Mouse (Mus musculus) adrenal gland, postnatal 36 days (tissue): ENCODE results near the gene Ccpg1. TPM values are rescaled to one million over a fixed set of nuclear protein-coding genes. Genes with fewer than 3 reads are reported as not detected.
A peak's percentile ranks its signal among the peaks of the same experiment; 100 is the strongest.

Experiments
- DNase-seq, 2 experiments: peaks; one replicate each; pipeline ENCODE4 v3.0.0; 2021; ENCODE audit warnings: mixed read lengths in 1 of 2
- microRNA-seq: library from miRNA; unstranded; fragments of <30 nt; microRNA quantifications from one replicate; pipeline ENCODE4 v1.2.0, GENCODE M21; 2021
- total RNA-seq, 2 experiments: library from RNA; stranded (reverse); gene quantifications; 2 replicates each; pipeline ENCODE4 v1.2.3; 2021

Gene Ccpg1
- total RNA-seq, 2 experiments from 2014 or later = 125 to 146 TPM

GRCm38 (mm10) chr9:73044146-73045079 is 59.2 kb downstream of the Ccpg1 start, which contains the start of gene Rab27a:
Rab27a (plus strand) TSS chr9:73044854.
- DNase-seq = peak; percentile 87 to 93

DNA sequence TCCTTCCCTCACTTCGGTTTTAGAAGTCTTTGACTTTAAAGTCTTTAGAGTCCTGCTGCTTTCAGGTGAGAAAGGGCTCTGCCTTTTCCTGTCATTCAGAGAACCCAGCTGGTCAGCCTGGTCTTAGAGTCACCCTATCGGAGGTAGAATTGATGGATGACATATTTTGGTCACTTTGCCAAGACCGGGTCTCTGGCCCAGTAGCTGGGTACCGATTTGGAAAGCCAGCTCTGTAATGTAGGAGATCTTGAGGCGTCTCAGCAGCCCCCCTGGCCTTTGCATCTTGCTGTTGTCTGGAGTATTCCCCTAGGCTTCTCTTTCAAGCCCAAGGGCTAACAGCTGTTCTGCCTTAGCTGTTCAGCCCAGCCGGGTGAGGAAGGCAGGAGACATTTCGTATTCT is 60.0 kb downstream of the Ccpg1 start:
- no peak for DNase-seq

- DNase-seq = no peak
These were observed 60.5 kb downstream of the Ccpg1 start for GRCm38 (mm10) chr9:73045711-73046110.

DNA sequence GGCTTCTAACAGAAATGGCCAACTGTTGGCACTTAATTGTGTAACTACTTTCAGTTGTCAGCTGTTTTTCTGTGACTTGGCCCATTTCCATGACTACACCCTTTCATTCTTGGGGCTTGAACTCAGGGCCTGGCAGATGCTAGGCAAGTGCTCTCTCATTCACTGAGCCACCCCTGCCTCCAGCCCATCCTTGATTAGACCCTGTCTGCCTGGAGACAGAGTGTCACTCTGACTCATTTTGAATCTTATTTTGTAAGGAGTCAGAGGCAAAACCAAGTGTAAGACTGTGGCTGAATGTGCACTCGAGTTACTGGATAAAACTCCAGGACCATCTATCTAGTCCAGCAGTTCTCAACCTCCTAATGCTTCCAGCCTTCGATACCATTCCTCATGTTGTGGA is 62.7 kb downstream of the Ccpg1 start:
- no peak for DNase-seq

- DNase-seq = no peak
These were observed 63.7 kb downstream of the Ccpg1 start for GRCm38 (mm10) chr9:73048927-73049326.

GRCm38 (mm10) chr9:73049833-73050232 is 64.6 kb downstream of the Ccpg1 start:
- no peak for DNase-seq

- no peak for DNase-seq
These were observed 65.4 kb downstream of the Ccpg1 start for GRCm38 (mm10) chr9:73050606-73051005.

DNA sequence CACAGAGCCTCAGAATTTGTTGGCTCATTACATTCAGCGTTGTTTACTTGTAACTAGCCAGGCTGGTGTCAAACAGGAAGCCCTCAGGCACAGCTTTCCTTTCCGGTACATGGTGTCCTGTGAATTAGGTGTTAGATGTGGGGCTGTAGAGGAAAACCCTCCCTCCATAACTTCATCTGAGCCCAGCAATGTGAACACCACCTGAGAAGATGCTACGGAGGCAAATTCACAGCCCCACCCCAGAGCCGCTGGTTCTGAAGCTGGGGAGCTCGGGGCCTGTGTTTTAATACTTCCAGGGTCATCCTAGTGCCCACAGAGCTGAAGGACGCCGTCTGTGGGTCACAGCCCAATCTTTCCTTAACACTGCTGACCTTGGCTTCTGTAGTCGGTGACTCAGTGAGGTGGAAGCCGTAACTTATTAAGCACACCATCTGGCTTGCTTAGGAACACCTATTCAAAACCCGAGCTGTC is 70.2 kb downstream of the Ccpg1 start:
- peak; percentile 69 to 75 for DNase-seq

DNA sequence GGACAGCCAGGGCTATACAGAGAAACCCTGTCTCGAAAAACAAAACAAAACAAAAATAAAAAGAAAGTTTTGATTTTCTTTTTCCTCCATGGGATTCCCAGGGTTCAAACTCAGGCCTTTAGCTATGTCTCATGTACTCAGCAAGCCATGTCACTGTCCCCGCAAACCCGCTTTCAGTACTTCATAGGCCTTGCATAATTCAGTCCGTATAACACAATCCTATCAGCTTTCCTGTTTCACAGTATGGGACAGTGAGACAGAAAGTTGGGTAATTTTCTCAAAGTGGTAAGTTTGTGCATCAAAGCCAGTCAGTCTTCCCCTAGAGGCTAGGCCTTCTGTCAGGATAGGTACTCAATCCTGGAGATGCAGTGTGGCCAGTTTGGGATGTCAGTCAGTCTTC is 74.0 kb downstream of the Ccpg1 start:
- DNase-seq = no peak

DNA sequence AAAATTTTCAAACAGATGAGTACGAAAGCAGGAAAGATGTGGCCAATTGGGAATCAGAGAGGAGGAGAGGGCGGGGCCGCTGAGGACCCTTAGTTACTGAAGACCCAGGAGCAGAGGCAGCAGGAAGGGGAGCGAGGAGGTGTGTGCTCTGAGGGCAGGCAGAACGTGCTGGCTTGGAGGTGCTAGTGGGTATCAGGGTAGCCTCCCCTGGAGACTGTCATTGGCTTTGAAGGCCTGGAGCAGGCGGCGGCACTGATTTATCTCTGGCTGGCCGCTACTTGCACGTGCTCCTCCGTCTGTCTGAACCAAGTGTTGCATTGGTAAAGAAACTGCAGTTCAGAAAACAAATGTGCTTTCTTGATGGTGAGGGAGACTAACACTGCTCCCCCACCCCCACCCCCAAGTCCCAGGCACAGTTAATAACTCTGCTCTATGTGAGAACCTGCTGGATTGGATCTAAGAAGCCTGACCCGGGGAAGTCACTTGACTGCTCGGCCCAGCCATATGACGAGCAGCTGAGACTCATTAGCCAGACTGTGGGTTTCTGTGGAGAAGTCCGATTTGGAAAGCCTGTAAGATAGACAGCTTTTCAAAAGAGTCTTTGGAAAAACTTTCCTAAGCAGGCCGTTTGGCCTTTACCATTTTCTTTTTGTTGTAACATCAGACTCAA is 78.5 kb downstream of the Ccpg1 start:
- peak in 1 of 2 experiments; percentile 31 for DNase-seq

Small RNA genes lying within 50 kb of the gene (microRNA-seq; reads per million reads assigned to microRNA genes)
- not detected for gene Gm27353

Other genes starting within 250 kb of the Ccpg1 start
- gene Prtg, start 178.6 kb upstream of the Ccpg1 start, total RNA-seq = under 1 TPM; 0.17 to 0.33 TPM
- gene Pygo1, start 59.8 kb upstream of the Ccpg1 start, total RNA-seq = 1 to 10 TPM; 3.7 to 4.3 TPM
- gene Dyx1c1, start 26.6 kb upstream of the Ccpg1 start, total RNA-seq = 1 to 10 TPM in 1 of 2 experiments, under 1 TPM in 1; 0.96 to 1.3 TPM
- gene Gm44503, start 26.6 kb upstream of the Ccpg1 start, total RNA-seq = not detected
- 10 to 100 TPM; 17.8 to 18.6 TPM for gene Ccpg1os, start within 50 bp of the Ccpg1 start, total RNA-seq
- 10 to 100 TPM; 12.2 to 15.5 TPM for gene Pigb, start 54.9 kb downstream of the Ccpg1 start, total RNA-seq
- 10 to 100 TPM; 23.2 to 35.5 TPM for gene Rab27a, start 59.4 kb downstream of the Ccpg1 start, total RNA-seq
- gene Khdc3, start 116.4 kb downstream of the Ccpg1 start, total RNA-seq = under 1 TPM; 0.30 to 0.43 TPM
- under 1 TPM in 1 of 2 experiments, not detected in 1; 0.40 TPM for gene Gm20509, start 117.0 kb downstream of the Ccpg1 start, total RNA-seq
- gene Rsl24d1, start 128.0 kb downstream of the Ccpg1 start, total RNA-seq = 10 to 100 TPM; 63.9 to 73.6 TPM